Mouse (Mus musculus) right cerebral cortex, adult 2 months (tissue): ENCODE measurements at regions not wholly inside any gene's neighbourhood (a gene's known extent, or its start where the extent isn't known, plus 50 kb on each side); places are given as distances from the start of the nearest gene placed in this dataset.

Experiments used
- DNase-seq, 2 experiments: peaks; one replicate each; pipeline ENCODE4 v3.0.0; 2021 to 2022; ENCODE audit warnings: low spot score in 2 of 2

DNA sequence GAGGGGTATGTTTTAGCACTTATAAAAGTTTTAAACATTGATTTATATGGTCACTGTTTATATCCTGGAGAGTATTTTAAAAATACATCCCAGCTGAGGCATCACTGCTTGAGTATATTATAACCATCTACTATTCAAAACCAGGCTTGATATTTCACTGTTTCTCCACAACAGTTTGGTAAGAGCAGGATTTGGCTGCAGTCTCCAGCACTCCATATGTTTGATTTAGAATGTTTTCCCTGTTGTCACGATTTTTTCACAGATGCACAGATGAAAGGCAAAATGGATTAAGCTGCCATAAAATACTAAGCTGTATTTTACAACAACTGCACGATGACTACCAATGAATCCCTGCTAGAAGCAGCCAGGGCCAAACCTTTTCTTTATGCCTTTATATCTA is 166.6 kb downstream of the Cox7b2 start:
- peak; percentile 2 to 20 for DNase-seq

DNA sequence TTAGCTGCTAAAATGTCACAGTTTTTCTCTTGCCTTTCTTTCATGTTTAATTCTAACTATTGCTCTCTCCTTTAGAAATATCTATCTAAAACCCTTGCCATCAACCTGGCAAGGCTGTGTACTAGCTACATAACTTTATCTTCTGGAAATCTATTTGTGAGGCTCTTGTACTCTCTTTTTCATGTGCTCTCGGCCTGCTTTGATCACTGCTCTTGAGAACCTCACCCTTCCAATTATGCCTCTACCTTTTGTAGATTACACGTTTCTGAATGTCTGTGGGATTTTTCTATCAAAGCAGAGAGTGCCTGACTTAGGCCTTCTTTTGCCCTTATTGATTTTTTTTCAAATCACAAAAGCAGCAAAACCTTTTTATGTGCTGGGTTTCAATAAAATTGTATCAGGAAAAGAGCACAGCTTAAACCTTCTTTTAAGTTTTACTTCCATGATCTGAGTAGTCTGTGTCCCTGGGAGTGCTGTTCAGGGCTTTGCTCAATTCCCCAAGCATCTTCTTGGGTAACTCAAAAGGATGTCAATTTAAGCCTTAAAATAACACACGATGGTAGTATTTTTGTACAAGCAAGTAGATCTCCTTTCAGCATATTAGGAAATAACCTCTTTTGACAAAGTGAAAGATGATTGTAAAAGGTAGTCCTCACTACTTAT is 181.7 kb downstream of the Cox7b2 start:
- no peak for DNase-seq

DNA sequence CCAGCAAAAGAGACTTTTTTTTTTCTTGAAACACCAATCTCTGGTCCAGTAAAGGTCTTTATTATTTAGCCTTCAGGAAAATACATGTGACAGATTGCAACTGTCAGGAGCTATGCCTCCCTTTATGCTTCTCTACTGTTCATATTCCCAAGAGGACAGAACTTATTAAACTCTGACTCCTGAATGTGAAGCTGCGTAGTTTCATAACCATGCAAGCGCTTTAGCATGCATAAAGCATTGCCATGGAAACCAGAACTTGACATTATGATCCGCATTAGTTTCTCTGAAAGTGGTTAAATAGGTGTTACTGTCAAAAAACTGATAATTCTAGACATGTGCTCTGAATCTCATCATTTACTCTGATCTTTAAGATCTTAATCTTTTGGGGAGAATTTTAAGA is 206.5 kb downstream of the Cox7b2 start:
- no peak for DNase-seq

DNA sequence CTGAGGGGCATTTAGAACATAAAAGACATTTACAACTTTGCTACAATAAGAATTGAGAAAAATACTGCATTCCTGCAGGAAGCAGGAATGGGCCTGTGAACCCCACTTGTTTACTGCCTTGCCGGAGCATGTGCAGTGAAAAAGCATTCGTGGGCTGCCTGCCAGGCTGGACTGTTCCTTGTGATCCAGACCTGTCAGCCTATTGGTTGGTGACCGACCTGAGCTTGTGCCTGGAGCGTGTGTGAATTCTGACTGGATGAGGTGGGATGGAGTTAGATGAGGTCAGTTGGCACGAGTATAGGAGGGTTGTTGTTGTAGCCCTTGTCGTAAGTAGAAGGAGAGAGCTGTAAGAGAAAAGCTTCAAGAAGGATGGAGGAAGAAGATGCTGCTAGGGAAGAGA is 213.8 kb upstream of the Gabra2 start:
- no peak for DNase-seq

DNA sequence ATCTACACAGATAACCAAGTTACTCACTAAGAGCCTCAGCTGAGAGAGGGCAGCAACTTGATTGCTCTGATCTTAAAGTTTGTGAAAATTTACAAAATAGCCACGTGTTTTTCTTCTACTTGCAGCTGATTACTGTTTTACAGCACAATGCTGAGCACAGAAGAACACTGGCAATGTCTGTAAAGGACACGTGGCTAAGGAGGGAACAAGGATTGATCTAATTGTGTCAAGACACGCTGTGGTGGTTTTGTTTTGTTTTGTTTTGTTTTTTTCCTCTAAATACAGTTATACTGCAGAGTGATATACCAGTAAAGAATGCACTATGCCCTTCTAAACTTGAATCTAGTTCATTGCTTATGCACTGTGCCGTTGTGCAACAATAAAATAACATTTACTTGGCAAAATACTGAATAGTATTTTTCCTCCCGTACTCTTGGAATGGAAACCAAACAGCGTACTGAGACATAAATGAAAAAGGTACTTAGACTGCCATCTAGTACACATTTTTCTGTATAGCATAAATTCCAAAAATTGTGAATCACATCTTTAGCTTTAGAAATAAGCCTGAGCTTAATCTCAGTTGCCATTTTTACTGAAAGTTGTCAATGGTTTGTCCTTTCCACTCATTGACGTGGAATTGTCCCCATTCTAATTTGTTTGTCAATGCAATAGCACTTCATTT is 166.7 kb upstream of the Gabra2 start:
- peak in 1 of 2 experiments; percentile 2 for DNase-seq

DNA sequence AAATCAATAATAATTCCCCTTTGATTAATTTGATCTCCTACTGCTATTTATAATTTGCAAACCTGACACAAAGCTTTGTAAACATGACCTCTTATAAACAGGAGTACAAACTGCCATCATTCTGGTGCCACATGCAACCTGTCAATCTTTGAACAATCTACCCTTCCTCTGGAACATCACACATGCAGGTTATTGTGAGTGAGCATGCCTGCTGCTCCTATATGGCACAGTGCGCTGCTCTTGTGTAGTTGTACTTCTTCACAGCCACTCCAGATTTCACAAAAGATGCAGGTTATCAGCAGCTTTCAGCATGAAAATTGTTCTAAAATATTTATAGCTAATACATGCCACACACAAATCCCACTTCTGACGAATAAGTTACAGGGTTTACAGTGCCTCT is 153.6 kb upstream of the Gabra2 start:
- no peak for DNase-seq

DNA sequence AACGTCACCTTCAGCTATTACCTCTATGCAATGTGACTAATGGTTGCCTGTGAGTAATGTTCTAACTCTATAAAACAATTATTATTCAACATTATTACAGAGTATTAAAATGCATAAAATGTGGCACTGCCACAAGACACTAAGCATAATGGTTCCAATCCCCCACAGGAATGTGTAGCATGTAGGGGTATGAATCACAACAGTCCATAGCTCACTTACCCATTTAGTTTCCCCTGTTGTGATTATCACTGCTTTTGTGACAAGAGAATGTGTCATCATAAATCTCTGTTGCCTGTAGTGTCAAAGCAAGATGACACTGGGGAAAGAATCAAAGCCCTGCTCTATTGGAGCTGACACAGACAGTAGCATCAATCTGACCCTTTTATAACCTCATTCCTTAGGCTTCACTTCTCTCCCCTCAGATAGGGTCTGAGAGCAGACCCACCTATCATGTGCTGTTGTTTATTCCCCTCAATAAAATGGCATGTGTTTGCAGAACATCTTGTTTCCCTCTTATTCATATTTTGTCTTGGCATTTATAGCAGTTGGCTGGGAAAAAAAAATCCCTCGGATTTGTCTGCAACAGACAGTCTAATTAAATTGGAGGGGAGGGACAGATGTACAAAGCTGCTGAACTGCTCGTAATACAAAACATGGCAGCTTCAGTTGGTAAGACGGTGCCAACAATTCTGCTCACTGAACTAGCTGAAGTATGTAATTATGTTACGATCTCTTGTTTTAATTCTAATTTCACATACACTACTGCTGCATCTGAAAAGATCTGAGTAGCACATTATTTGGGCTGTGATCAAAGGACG is 152.9 kb upstream of the Gabra2 start:
- DNase-seq: no peak

DNA sequence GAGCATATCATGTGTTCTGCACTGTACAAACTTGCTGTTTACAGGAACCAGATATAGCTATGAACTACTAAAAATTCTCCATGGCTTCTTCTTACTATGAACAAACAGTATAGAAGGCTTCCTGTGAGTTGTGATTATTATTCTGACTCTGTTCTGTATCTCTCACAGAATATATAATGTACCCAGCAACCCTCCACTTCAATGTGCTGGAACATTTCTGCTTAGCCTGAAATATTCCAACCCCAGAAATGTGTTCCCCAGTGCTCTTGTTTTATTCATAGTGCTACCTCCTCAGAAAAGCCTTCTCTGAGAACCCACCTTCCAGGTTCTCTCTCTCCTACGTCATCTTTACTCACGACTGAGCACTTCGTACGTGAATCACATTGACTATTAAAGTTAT is 132.0 kb upstream of the Gabra2 start:
- no peak for DNase-seq

DNA sequence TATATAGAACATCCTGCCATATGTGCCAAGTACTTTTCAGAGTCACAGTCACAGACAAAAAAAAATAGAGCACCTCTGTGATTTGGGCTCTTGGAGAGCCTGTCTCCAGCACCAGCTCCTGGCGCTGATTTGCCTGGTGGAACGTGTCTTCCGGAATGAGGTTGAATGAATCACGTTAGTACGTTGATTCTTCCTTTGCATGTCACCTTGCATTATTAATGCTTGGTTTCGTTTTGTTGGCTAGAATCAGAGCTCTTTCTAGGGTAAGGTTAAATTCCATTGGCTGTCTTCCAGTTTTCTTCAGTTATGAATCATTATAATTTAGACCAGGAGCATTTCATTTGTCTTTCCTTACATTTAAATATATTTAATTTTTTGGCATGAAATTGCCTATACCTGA is 105.2 kb upstream of the Gabra2 start:
- DNase-seq: no peak

DNA sequence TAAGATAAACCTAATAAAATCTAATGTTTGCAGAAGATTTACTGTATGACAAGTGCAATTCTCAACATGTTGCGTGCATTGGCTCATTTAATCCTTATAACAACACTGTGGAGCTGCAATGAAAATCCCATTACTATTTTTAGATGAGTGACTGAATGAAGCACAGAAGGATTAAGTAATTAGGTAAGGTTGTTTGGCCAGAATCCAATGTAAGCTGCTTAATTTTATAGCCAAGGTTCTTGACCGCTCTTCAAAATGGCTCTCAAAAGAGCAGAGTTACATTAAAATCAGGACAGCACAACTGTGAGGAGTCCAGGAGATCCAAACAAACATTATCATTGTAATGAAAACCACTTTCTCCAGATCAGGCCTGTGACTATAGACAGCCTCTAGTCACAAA is 81.7 kb upstream of the Gabra2 start:
- DNase-seq: no peak

DNA sequence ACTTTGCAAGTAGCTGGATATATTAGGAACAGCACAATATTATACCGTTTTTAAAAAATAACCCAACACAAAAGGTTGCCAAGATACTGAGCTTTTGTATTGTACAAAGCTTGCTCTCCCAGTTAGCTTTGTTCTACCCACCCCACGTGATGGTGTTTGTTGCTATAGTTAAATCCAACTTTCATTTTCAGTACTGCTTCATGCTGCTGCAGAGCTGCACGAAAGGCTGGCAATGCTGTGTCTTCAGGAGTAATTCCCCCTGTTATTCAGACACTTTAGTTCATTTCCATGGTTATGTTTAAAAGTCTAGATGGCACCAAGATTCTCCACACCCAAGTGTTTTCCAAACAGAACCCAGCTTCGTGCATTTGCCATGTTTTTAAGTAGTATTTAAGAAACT is 74.7 kb upstream of the Gabra2 start:
- peak; percentile 18 to 23 for DNase-seq
